Mouse (Mus musculus): Measurements from ENCODE around the gene Rgma.

Rgma gene

GRCm38 (mm10) chr7:73371587-73372321, 3.6 kb upstream of the Rgma start:
- in situ Hi-C loops (cut with MboI), result no loop called here

- in situ Hi-C loops (cut with MboI), result no loop called here
Measured at GRCm38 (mm10) chr7:73372352-73372970, 2.8 kb upstream of the Rgma start.

- in situ Hi-C loops (cut with MboI), result no loop called here
Measured at GRCm38 (mm10) chr7:73374727-73375126, 582 bp upstream of the Rgma start.

DNA sequence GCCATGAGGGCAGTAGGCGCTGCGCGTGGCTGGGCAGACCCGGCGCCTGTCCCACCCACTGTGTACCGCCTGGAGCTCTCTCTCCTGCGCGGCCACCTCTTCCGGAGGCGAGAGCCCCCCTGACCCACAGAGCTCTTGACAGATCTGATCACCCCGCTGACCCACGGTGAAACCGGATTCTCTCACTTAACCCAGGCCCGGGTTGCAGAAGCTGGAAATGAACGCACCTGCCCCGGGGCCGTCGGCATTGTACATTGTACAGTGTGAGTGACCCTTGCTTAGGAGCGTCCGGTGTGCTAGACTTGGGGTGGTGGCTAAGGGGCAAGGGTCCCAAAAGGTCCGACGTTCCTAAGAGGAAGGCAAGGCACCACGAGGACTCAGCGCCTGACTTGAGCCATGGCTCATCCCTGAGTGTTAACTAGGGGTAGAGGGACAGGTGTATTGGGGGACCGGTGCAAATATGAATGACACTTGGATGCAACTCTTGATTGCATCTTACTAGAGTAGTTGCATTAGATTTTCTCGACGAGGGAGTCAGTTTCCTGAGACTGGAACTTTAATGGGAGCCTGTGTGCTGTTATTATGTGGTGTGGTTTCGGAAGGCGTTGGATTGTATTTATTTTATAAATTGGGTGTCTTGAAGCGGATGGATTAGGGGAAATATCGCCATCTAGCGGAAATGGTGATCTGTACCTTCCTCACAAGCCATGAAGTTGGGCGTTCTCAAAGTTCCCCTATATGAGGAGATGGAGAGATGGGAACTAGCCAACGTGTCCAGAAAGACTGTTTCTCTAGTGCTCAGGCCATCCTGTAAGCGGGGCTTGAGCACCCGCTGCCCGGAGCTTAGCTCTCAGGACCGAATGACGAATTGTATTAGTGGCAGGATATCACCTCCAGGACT, 1.0 kb downstream of the Rgma start:
- in situ Hi-C loops (cut with MboI), result no loop called here

DNA sequence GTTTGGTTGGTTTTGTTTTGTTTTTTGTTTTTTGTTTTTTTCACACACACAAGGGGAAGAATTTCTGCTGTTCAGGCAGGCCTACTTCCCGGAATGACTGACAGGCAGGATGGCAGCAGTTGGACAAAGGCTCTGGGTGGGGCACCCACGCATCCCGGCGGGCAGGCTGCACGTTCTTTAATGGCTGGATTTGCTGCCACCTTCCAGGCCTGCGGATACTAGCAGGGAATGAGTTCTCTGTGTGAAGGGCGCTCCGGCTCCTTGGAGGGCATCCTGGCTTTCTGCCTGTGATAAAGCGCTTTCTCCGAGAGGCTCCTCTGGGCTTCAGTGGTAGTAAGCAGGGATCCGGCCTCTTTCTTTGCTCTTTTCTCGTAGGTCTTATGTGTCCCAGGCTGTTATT, 2.0 kb downstream of the Rgma start:
- in situ Hi-C loops (cut with MboI), result no loop called here

GRCm38 (mm10) chr7:73378034-73378433, 2.7 kb downstream of the Rgma start:
- in situ Hi-C loops (cut with MboI), result no loop called here

DNA sequence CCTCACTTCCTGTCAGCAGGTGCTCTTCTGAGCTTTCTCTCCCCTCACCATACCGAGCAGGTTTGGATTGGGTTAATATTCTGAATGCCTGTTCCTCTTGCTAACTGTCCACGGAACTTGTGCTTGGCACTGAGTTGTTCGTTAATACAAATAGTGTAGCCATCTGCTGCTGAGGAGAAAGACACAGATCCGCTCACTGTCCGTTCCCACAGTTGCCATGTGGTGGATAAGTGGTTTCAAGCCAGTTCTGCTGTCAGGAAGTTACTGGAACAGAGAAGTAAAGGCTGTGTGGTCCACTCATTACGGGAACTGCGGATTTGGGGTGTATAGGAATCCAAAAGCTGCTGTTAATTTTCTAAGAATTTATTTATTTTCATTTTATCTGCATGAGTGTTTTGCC, 7.5 kb downstream of the Rgma start:
- in situ Hi-C loops (cut with MboI), result no loop called here

GRCm38 (mm10) chr7:73388866-73389265, 13.6 kb downstream of the Rgma start:
- in situ Hi-C loops (cut with MboI), result no loop called here

DNA sequence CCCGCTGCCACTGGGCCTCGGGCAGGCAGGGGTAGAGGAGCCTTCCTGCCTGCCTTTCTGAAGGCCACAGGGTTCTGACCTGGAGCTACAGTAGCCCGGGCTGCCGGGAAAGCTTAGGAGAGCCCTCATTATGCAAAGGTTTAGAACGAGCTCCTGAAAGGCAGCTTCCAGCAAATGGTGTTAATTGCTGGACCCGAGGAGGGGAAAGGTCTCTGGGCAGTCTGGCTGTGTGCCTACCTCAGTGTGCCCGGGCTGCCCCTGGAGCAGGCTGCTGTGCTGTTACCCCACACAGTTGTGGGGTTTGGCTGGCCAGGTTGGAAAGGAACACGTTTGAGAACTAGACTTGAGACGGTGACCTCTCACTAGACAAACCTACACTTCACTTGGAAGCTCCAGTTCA, 14.1 kb downstream of the Rgma start:
- in situ Hi-C loops (cut with MboI), result no loop called here

DNA sequence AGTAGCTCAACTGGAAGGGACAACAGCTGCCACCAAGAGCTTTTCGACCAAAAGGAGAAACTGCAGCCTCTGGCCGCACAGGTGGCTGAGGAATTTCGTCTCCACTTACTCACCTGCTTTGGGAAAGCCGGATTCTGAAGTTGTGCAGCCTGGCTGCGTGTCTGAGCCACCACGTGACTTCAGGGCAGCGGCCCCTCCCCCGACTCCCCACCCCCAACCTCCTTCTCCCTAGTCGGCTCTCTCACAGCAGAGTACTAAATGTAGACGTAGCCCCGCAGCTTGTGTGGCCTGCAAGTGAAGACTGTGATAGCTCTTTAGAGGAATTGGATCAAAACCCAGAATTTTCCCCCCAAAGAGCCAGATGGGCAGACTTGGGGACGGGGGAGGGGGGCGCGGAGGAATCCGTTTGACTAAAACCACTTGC, 14.6 kb downstream of the Rgma start:
- in situ Hi-C loops (cut with MboI), result no loop called here

DNA sequence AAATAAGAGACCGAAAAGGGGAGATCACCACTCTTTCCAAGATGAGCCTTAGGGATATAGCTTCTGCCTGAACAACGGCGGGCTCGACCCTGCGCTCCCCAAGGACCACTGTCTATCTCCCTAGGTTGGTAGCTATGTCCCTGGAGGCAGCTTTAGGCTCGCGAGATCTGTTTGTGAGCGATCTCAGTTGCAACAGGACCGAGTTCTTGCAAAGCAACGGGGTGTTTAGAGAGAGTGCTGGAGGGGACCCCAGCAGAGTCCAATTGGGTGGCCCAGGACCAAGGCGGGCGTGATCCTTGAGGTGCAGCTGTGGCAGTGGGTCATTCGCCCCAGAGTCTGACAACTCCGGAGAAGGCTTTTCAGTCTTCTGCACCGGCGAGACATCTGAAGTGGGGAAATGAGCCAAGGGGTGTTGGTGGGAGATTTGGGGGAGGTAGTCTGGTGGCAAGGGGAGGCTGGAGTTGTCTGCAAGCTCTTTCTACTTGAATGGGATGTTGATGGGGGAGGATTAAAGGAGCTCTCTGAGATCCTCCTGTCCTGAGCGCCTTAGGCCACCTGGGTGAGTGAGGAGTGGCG, 15.2 kb downstream of the Rgma start:
- in situ Hi-C loops (cut with MboI), result no loop called here

GRCm38 (mm10) chr7:73391002-73391517, 15.8 kb downstream of the Rgma start:
- in situ Hi-C loops (cut with MboI), result no loop called here

- in situ Hi-C loops (cut with MboI), result no loop called here
Measured at GRCm38 (mm10) chr7:73391518-73392321, 16.4 kb downstream of the Rgma start.

DNA sequence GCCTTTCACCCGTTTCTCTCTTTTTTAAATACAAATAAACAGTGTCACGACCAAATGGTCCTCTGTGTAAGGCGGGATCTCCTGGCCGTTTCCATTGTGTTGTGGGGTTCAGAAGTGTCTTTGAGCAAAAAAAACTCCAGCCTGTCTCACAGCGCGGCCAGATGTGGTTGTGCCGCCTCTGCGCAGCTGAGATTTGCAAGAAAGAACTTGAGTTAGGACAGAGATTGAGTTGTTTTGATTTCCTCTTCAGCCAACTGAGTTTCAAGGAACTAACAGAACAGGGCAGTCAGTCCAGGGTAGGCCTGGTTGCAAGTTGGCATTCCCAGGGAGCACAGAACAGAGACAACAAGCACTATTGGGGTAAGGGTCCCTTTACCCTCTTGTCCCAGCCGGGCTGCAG, 17.1 kb downstream of the Rgma start:
- in situ Hi-C loops (cut with MboI), result no loop called here

- in situ Hi-C loops (cut with MboI), result no loop called here
Measured at GRCm38 (mm10) chr7:73393307-73394012, 18.2 kb downstream of the Rgma start.

- in situ Hi-C loops (cut with MboI), result no loop called here
Measured at GRCm38 (mm10) chr7:73394013-73394409, 18.7 kb downstream of the Rgma start.

DNA sequence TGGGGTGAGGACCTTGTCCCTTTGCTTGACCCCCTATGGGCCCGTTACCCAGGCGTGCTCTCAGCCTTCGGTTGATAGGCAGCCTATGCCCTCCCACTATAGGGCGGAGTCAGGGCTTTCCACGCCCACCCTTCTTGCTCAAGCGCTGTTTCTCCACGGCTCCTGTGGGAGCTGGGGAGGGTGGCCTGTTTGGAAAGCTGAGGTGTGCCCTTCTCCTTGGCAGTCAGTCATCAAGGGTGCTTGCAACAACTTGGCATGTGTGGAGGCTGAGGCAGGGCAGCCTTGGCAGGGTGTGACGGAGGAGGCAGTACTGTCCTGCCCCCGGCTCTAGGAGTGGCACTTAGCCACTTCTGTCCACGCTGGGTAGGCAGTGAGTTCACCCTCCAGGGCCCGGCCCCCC, 23.0 kb downstream of the Rgma start:
- in situ Hi-C loops (cut with MboI), result no loop called here

GRCm38 (mm10) chr7:73398806-73399442, 23.6 kb downstream of the Rgma start:
- in situ Hi-C loops (cut with MboI), result no loop called here

DNA sequence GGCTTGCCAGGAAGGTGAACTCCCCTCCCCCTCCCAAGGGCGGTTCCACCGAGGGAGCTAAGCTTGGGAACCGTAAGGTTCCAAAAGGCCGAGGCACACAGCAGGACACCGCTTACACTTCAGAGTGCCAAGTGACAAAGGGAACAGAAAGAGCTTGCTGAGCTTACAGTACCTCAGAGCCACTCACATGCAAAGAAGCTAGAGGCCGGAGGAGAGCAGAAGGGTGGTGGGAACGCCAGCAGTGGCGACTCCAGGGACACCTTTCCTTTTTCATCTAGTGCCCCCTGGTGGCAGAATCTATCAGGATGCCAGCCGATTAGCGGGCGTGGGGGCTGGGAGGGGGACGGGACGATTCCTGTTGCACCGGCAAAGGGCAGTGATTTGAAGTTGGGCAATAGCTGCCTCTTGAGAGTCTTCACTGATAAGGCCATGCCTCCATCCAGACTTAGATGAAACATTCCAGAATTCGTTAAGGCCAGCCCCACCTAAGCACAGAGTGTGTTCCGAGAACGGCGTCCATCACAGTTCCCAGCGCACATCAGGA, 24.3 kb downstream of the Rgma start:
- in situ Hi-C loops (cut with MboI), result no loop called here

Measured in mature B cell (primary cell).